Mouse (Mus musculus): Measurements from ENCODE around the gene Angptl2. TPM values are rescaled to one million over a fixed set of nuclear protein-coding genes. Genes with fewer than 3 reads are reported as not detected.

Gene Angptl2
- polyA plus RNA-seq, 1 experiment, result not detected

DNA sequence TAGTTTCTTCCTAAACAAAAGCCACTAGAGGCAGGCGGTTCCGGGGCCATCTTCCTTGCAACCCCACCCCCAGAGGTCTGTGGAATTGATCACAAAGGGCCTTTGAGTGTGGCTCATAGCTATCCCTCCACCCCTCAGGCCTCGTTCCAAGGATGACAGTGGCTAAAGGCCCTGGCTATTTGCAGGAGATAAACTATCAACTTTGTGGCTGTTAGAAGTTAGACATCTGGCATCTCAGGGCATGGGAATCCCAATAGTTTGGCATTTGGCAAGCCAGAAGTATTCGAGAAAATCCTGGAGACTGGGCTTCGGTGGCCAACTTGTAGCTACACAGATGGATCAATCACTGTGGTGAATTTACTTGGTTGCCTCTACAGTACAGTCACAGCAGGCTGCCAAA is 18.0 kb downstream of the Angptl2 start:
- Histone ChIP-seq H3K4me3 (replicated peaks) (no peak overlapping the region), H3K36me3 (ENCODE audit: control insufficient read depth) (no peaks in the 10 kb centered on the region), H3K27me3 (ENCODE audit: control insufficient read depth) (no peaks in the 10 kb centered on the region), H3K4me1 (ENCODE audit: control insufficient read depth) (no peaks in the 10 kb centered on the region), H3K9me3 (ENCODE audit: control insufficient read depth, low read length) (no peaks in the 10 kb centered on the region)
- TF ChIP-seq TAL1 (IDR thresholded peaks at IDR 0.05; ENCODE audit: low read length) (no peak), GATA1 (IDR thresholded peaks at IDR 0.05; ENCODE audit: low read length) (no peak)

GRCm38 (mm10) chr2:33234848-33235247 is 19.0 kb downstream of the Angptl2 start:
- no peaks in the 10 kb centered on the region for H3K9me3 ChIP-seq (ENCODE audit: control insufficient read depth, low read length)
- TF ChIP-seq TAL1 (IDR thresholded peaks at IDR 0.05; ENCODE audit: low read length) (no peak), GATA1 (IDR thresholded peaks at IDR 0.05; ENCODE audit: low read length) (no peak)
- H3K4me1 ChIP-seq (ENCODE audit: control insufficient read depth), result no peaks in the 10 kb centered on the region
- H3K27me3 ChIP-seq (ENCODE audit: control insufficient read depth), result no peaks in the 10 kb centered on the region
- no peak overlapping the region for H3K4me3 ChIP-seq (replicated peaks)
- H3K36me3 ChIP-seq (ENCODE audit: control insufficient read depth), result no peaks in the 10 kb centered on the region

DNA sequence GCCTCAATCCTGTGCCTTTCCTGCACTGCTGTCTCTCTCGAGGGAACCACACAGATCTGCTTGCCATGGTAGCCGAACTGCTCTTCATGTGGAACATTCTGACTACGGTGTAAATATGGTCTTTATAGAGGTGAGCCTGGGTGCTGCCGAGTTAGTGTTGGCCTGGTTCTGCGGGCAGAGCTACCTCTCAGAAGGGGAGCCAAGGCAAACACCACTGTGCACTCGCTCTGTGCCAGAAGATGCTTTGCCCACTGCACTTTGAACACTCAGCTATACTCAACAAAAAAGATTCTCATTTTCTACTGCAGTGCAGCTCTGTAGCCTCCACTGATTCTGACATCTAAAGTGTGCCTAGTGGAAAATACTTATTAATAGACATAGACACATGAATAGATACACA is 21.7 kb downstream of the Angptl2 start:
- H3K36me3 ChIP-seq (ENCODE audit: control insufficient read depth), result no peaks in the 10 kb centered on the region
- H3K27me3 ChIP-seq (ENCODE audit: control insufficient read depth), result no peaks in the 10 kb centered on the region
- no peak overlapping the region for H3K4me3 ChIP-seq (replicated peaks)
- no peaks in the 10 kb centered on the region for H3K9me3 ChIP-seq (ENCODE audit: control insufficient read depth, low read length)
- no peaks in the 10 kb centered on the region for H3K4me1 ChIP-seq (ENCODE audit: control insufficient read depth)
- no peak for TF ChIP-seq GATA1 (IDR thresholded peaks at IDR 0.05; ENCODE audit: low read length)
- no peak for TF ChIP-seq TAL1 (IDR thresholded peaks at IDR 0.05; ENCODE audit: low read length)

DNA sequence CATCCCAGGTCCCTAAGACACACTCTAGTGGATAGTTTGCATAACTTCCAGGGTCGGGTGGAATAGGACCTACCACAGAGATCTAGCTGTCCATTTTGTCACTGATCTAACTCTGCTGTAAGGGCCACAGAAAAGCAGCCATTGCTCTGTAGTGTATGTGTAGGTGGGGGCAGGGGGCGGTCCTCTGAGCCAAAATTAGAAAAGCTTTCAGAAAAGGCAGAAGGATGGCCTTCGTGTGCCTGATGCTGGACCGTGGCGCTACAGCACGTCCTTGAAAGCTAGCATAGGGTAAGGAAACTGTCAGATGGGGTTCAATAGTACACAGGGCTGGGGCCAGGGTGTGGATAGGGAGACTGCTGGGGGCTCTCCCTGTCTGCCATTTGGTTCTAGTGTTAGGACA is 29.0 kb downstream of the Angptl2 start:
- no peaks in the 10 kb centered on the region for H3K27me3 ChIP-seq (ENCODE audit: control insufficient read depth)
- H3K4me3 ChIP-seq (replicated peaks), result no peak overlapping the region
- no peaks in the 10 kb centered on the region for H3K9me3 ChIP-seq (ENCODE audit: control insufficient read depth, low read length)
- TF ChIP-seq TAL1 (IDR thresholded peaks at IDR 0.05; ENCODE audit: low read length) (no peak), GATA1 (IDR thresholded peaks at IDR 0.05; ENCODE audit: low read length) (no peak)
- H3K4me1 ChIP-seq (ENCODE audit: control insufficient read depth), result peaks cover 5% of the 10 kb centered on the region
- H3K36me3 ChIP-seq (ENCODE audit: control insufficient read depth), result no peaks in the 10 kb centered on the region

- H3K4me1 ChIP-seq (ENCODE audit: control insufficient read depth), result peaks cover 5% of the 10 kb centered on the region
- no peak for TF ChIP-seq GATA1 (IDR thresholded peaks at IDR 0.05; ENCODE audit: low read length)
- TF ChIP-seq TAL1 (IDR thresholded peaks at IDR 0.05; ENCODE audit: low read length), result no peak
- no peak overlapping the region for H3K4me3 ChIP-seq (replicated peaks)
- no peaks in the 10 kb centered on the region for H3K27me3 ChIP-seq (ENCODE audit: control insufficient read depth)
- no peaks in the 10 kb centered on the region for H3K9me3 ChIP-seq (ENCODE audit: control insufficient read depth, low read length)
- H3K36me3 ChIP-seq (ENCODE audit: control insufficient read depth), result no peaks in the 10 kb centered on the region
Measured at GRCm38 (mm10) chr2:33245350-33245749, 29.5 kb downstream of the Angptl2 start.

- no peaks in the 10 kb centered on the region for H3K9me3 ChIP-seq (ENCODE audit: control insufficient read depth, low read length)
- no peaks in the 10 kb centered on the region for H3K36me3 ChIP-seq (ENCODE audit: control insufficient read depth)
- H3K4me1 ChIP-seq (ENCODE audit: control insufficient read depth), result peaks cover 5% of the 10 kb centered on the region
- H3K4me3 ChIP-seq (replicated peaks), result no peak overlapping the region
- TF ChIP-seq GATA1 (IDR thresholded peaks at IDR 0.05; ENCODE audit: low read length), result no peak
- TF ChIP-seq TAL1 (IDR thresholded peaks at IDR 0.05; ENCODE audit: low read length), result no peak
- no peaks in the 10 kb centered on the region for H3K27me3 ChIP-seq (ENCODE audit: control insufficient read depth)
Measured at GRCm38 (mm10) chr2:33246841-33247240, 31.0 kb downstream of the Angptl2 start.

GRCm38 (mm10) chr2:33248549-33248948 is 32.7 kb downstream of the Angptl2 start:
- no peak overlapping the region for H3K4me3 ChIP-seq (replicated peaks)
- peaks cover 5% of the 10 kb centered on the region for H3K4me1 ChIP-seq (ENCODE audit: control insufficient read depth)
- H3K27me3 ChIP-seq (ENCODE audit: control insufficient read depth), result no peaks in the 10 kb centered on the region
- H3K36me3 ChIP-seq (ENCODE audit: control insufficient read depth), result no peaks in the 10 kb centered on the region
- TF ChIP-seq TAL1 (IDR thresholded peaks at IDR 0.05; ENCODE audit: low read length) (no peak), GATA1 (IDR thresholded peaks at IDR 0.05; ENCODE audit: low read length) (no peak)
- H3K9me3 ChIP-seq (ENCODE audit: control insufficient read depth, low read length), result no peaks in the 10 kb centered on the region

- Histone ChIP-seq H3K36me3 (ENCODE audit: control insufficient read depth) (no peaks in the 10 kb centered on the region), H3K9me3 (ENCODE audit: control insufficient read depth, low read length) (no peaks in the 10 kb centered on the region), H3K4me3 (replicated peaks) (no peak overlapping the region), H3K4me1 (ENCODE audit: control insufficient read depth) (peaks cover 12% of the 10 kb centered on the region), H3K27me3 (ENCODE audit: control insufficient read depth) (no peaks in the 10 kb centered on the region)
- TF ChIP-seq GATA1 (IDR thresholded peaks at IDR 0.05; ENCODE audit: low read length), result no peak
- TF ChIP-seq TAL1 (IDR thresholded peaks at IDR 0.05; ENCODE audit: low read length), result no peak
Measured at GRCm38 (mm10) chr2:33249922-33250633, 34.2 kb downstream of the Angptl2 start.

DNA sequence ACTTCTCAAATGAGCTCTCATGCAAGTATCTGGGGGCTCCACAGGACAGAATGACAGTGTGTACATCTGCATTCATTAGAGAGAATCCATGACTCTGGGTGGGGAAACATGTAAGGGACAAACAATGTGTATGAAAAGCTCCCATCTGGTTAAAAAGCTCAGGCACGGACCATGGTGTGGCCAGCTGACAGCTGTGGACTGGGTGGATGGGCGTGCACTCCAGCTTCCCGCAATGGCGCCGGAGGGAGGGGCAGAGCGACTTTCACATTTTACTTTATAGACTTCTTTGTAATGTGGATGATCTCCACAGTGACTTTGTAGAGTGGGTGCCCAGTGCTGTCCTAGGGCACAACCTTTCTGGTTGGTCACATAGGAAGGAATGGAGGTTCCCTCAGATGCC is 36.9 kb downstream of the Angptl2 start:
- Histone ChIP-seq H3K27me3 (ENCODE audit: control insufficient read depth) (no peaks in the 10 kb centered on the region), H3K9me3 (ENCODE audit: control insufficient read depth, low read length) (no peaks in the 10 kb centered on the region), H3K36me3 (ENCODE audit: control insufficient read depth) (no peaks in the 10 kb centered on the region), H3K4me1 (ENCODE audit: control insufficient read depth) (peaks cover 30% of the 10 kb centered on the region), H3K4me3 (replicated peaks) (no peak overlapping the region)
- TF ChIP-seq TAL1 (IDR thresholded peaks at IDR 0.05; ENCODE audit: low read length), result no peak

All from erythroblast, embryonic 14.5 days (primary cell).